Mouse (Mus musculus) heart, embryonic 12.5 days (tissue): Measurements from ENCODE around the gene Phf23. TPM values are rescaled to one million over a fixed set of nuclear protein-coding genes. Genes with fewer than 3 reads are reported as not detected.
A peak's percentile ranks its signal among the peaks of the same experiment; 100 is the strongest.
"Not testable (repeated sequence)": the region's sequence is repeated elsewhere in the genome, so short reads cannot be mapped to it uniquely, and the experiment has no call there.

ENCODE experiments used
- ATAC-seq: fragments of 200-750 bp; cut with Nextera tagmentation; 2 replicates; pipeline ENCODE4 v1.8.0; 2017; ENCODE audit warnings: moderate TSS enrichment, moderate library complexity; ENCODE audit not compliant: insufficient number of reproducible peaks, low FRiP score
- H3K27ac ChIP-seq: fragments of 300-500 bp; sonication (generic); 2 replicates; pipeline ENCODE4 v1.5.1; 2016; ENCODE audit warnings: mild to moderate bottlenecking, moderate library complexity; ENCODE audit not compliant: poor library complexity, severe bottlenecking
- H3K27me3 ChIP-seq: fragments of 300-500 bp; sonication (generic); replicated peaks from 2 replicates; pipeline ENCODE4 v1.6.1; 2016; ENCODE audit warnings: mild to moderate bottlenecking, moderate library complexity
- H3K36me3 ChIP-seq: fragments of 300-500 bp; sonication (generic); 2 replicates; pipeline ENCODE4 v1.6.1; 2016; ENCODE audit warnings: mild to moderate bottlenecking, moderate library complexity
- H3K4me1 ChIP-seq: fragments of 300-500 bp; sonication (generic); replicated peaks from 2 replicates; pipeline ENCODE4 v1.6.1; 2016; ENCODE audit warnings: mild to moderate bottlenecking
- H3K4me2 ChIP-seq: fragments of 300-500 bp; sonication (generic); 2 replicates; pipeline ENCODE4 v1.6.1; 2016; ENCODE audit warnings: mild to moderate bottlenecking, moderate library complexity
- H3K4me3 ChIP-seq: fragments of 300-500 bp; sonication (generic); 2 replicates; pipeline ENCODE4 v1.5.1; 2016; ENCODE audit warnings: mild to moderate bottlenecking
- H3K9ac ChIP-seq: fragments of 300-500 bp; sonication (generic); 2 replicates; pipeline ENCODE4 v1.6.1; 2016; ENCODE audit warnings: mild to moderate bottlenecking, moderate library complexity
- H3K9me3 ChIP-seq: fragments of 300-500 bp; sonication (generic); replicated peaks from 2 replicates; pipeline ENCODE4 v1.6.1; 2016; ENCODE audit warnings: mild to moderate bottlenecking, moderate library complexity
- WGBS: fragments of 180-500 bp; shearing (Covaris S2); methylation state at CpG from one replicate; pipeline ENCODE4 v1.1.7; 2016; 5-methylcytosine and 5-hydroxymethylcytosine counted together
- polyA plus RNA-seq: library from polyadenylated mRNA; unstranded; fragments of >200 nt; fragmentation: Nextera tagmentation; extraction: Ambion mirVana; gene quantifications from 2 replicates; pipeline ENCODE4 v1.2.1, GENCODE M21; 2016

The Phf23 gene
- polyA plus RNA-seq, 1 experiment from 2014 or later: 54.1 TPM

GRCm38 (mm10) chr11:70015677-70016076 is 20.1 kb downstream of the Phf23 start:
- Histone ChIP-seq H3K4me1 (peaks cover 46% of the 10 kb centered on the region), H3K9me3 (no peaks in the 10 kb centered on the region), H3K27me3 (no peaks in the 10 kb centered on the region), H3K27ac (no peak overlapping the region), H3K36me3 (peaks cover 33% of the 10 kb centered on the region), H3K4me3 (peak overlapping the region; percentile 68), H3K4me2 (no peak overlapping the region), H3K9ac (no peak overlapping the region)
- 60% methylated on average over 6 of the region's 6 CpGs for WGBS
- ATAC-seq: no peak

GRCm38 (mm10) chr11:70016177-70016576 is 20.6 kb downstream of the Phf23 start:
- not testable (repeated sequence) for H3K9ac ChIP-seq, H3K4me3 ChIP-seq, H3K27ac ChIP-seq, ATAC-seq, H3K4me2 ChIP-seq, H3K9me3 ChIP-seq, H3K27me3 ChIP-seq
- WGBS: 76% methylated on average over 2 of the region's 2 CpGs
- Histone ChIP-seq H3K4me1 (peaks cover 51% of the 10 kb centered on the region), H3K36me3 (peaks cover 28% of the 10 kb centered on the region)

DNA sequence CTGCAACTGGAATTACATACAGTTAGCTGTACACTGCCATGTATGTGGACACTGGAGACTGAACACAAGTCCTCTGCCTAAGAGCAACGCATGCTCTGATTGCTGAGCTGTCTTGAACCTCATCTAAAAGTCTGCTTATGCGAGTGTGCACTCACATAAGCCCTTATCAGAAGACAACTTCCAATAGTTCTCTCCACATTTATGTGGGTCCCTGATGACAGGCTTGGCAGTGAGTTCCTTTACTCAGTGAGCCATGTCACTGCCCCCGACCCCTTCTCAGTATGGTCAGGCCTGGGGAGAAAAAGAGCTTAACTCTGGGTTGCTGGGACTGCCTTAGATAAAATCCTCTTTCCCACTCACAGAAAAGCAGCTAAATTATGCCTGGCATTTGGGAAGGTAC is 21.1 kb downstream of the Phf23 start, which contains the start of gene Dlg4:
TSS of gene Dlg4 (plus strand) at position 274 of the 400 bp plus-strand sequence.
- ATAC-seq: no peak
- Histone ChIP-seq H3K4me3 (0 out of 2 replicates have a peak within 1 kb of the TSS, but pooled peaks have one; percentile 57), H3K36me3 (peaks cover 23% of the 10 kb centered on the region), H3K4me2 (peak within 1 kb of the TSS; percentile 85), H3K9me3 (no peaks in the 10 kb centered on the region), H3K27me3 (no peaks in the 10 kb centered on the region), H3K9ac (peak within 1 kb of the TSS; percentile 80; the same call in 1 of the 2 replicates), H3K4me1 (peaks cover 56% of the 10 kb centered on the region), H3K27ac (0 out of 2 replicates have a peak within 1 kb of the TSS, but pooled peaks have one; percentile 61)
- 65% methylated on average over 3 of the region's 3 CpGs for WGBS

- ATAC-seq: no peak
- Histone ChIP-seq H3K4me3 (no peak overlapping the region), H3K4me1 (peaks cover 57% of the 10 kb centered on the region), H3K9me3 (no peaks in the 10 kb centered on the region), H3K4me2 (peak overlapping the region; percentile 85), H3K9ac (0 out of 2 replicates have a peak overlapping the region, but pooled peaks have one; percentile 41), H3K36me3 (peaks cover 17% of the 10 kb centered on the region), H3K27me3 (no peaks in the 10 kb centered on the region), H3K27ac (no peak overlapping the region)
- WGBS: 40% methylated on average over 7 of the region's 7 CpGs
Observed at GRCm38 (mm10) chr11:70017199-70017767, 21.7 kb downstream of the Phf23 start.

DNA sequence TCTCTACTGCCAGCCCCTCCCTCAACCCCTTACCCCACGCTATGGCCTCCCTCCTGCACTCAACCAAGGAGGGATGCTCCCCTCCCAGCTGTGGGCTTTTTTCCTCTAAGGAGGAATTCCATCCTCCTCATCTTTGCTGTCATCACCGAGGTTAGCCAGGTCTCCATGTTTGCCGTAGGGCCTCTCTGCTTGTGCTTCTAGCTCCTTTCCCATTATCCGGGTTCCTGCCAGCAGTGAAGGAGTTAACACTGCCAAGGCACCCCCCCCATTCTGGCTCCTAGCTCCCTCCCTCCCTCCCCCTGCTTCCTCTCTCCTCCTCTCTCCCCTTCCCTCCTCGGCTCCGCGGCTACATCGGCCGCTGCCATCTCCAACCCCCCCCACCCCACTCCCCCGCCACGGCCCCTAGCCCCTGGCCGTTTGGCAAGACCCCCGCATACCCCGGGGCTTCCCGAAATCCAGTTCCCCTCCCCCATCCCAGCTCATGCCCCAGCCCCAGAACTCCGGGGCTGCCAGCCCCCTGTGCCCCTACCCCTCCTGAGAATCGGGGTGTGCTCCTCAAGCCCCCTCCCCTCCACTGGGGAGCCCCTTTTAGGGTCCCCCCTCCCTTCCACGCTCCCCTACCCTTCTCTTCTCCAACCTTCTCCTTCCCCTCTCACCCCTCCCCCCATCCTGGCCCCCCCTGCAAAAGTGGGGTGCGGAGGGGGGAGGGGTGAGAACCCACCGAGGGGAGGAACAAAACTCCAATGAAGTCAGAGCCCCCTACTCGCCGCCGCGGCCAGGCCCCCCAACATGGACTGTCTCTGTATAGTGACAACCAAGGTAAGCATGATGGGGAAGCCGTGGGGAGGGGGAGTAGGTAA is 22.8 kb downstream of the Phf23 start:
- H3K4me1 ChIP-seq: peaks cover 61% of the 10 kb centered on the region
- WGBS: 2% methylated on average over 25 of the region's 25 CpGs
- peaks cover 6% of the 10 kb centered on the region for H3K36me3 ChIP-seq
- peak overlapping the region; percentile 80 for H3K9ac ChIP-seq
- ATAC-seq: no peak
- H3K27me3 ChIP-seq: no peaks in the 10 kb centered on the region
- H3K4me2 ChIP-seq: peak overlapping the region; percentile 85
- H3K27ac ChIP-seq: peak overlapping the region; percentile 61
- H3K9me3 ChIP-seq: no peaks in the 10 kb centered on the region
- peak overlapping the region; percentile 57 for H3K4me3 ChIP-seq

DNA sequence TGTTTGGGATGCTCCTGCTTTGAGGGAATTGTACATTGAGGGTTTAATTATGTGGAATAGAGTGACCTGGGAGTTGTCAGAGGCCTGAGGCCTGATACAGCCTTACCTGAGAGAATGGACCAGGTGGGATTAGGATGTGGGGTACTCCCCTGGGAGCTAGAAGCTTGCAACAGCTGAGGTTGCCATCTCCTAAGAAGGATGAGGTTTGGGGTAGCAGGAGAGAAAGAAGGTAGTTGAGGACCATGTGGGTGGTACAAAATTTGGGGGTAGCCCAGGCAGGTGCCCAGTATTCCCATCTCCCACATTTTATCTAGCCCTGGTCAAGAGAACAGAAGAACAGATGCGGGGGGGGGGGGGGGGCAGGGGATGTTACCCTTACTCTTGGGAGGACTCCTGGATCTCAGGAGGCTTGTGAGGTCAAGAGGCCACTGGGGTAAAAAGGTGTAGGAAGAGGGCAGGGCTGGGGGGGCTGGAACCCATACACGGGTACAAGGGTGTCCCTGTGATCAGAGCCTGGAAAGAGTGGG is 24.0 kb downstream of the Phf23 start:
- peaks cover 66% of the 10 kb centered on the region for H3K4me1 ChIP-seq
- H3K9ac ChIP-seq: peak overlapping the region; percentile 34
- WGBS: 0% methylated on average over 2 of the region's 2 CpGs
- no peak for ATAC-seq
- peak overlapping the region; percentile 66 for H3K27ac ChIP-seq
- H3K4me2 ChIP-seq: peak overlapping the region; percentile 85
- H3K27me3 ChIP-seq: no peaks in the 10 kb centered on the region
- H3K9me3 ChIP-seq: no peaks in the 10 kb centered on the region
- H3K36me3 ChIP-seq: no peaks in the 10 kb centered on the region
- peak overlapping the region; percentile 57 for H3K4me3 ChIP-seq

DNA sequence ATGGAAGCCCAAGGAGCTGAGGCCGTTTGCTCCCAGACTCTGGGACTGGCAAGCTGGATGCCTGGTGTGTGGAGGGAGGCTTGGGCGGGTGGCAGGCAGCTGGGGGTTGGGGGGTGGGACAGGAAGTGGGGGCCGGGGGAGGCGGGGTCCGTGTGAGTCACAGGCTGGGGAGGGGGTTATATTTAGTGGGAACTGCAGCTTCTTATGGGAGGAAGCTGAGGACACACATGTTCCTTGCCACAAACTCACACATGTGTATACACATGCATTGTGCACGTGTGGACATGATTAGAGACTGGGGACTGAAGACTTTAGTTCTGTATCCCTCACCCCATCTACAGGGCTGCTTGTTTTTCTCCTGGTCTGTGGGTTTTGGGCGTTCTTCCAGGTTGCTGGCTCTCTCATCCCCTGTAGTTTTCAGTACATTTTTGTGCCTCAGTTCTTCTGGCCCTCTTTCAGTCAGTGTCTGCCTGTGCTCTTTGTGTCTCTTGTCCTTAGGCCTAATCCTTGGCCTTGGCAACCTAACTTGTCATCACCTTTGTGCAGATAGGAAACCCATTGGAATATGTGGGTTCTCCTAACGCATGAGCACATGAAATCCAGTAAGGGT is 24.6 kb downstream of the Phf23 start:
- peak overlapping the region; percentile 57 for H3K4me3 ChIP-seq
- peak overlapping the region; percentile 34 for H3K9ac ChIP-seq
- no peaks in the 10 kb centered on the region for H3K9me3 ChIP-seq
- no peaks in the 10 kb centered on the region for H3K36me3 ChIP-seq
- ATAC-seq: no peak
- 22% methylated on average over 8 of the region's 8 CpGs for WGBS
- peak overlapping the region; percentile 66 for H3K27ac ChIP-seq
- H3K27me3 ChIP-seq: no peaks in the 10 kb centered on the region
- H3K4me1 ChIP-seq: peaks cover 62% of the 10 kb centered on the region
- peak overlapping the region; percentile 85 for H3K4me2 ChIP-seq

- Histone ChIP-seq H3K9me3 (no peaks in the 10 kb centered on the region), H3K4me1 (peaks cover 67% of the 10 kb centered on the region), H3K27ac (peak overlapping the region; percentile 66), H3K27me3 (no peaks in the 10 kb centered on the region), H3K4me2 (peak overlapping the region; percentile 85), H3K9ac (peak overlapping the region; percentile 68), H3K36me3 (no peaks in the 10 kb centered on the region), H3K4me3 (peak overlapping the region; percentile 57)
- under 1% methylated on average over 8 of the region's 8 CpGs for WGBS
- ATAC-seq: peak; percentile 78
Observed at GRCm38 (mm10) chr11:70020731-70021263, 25.2 kb downstream of the Phf23 start.

DNA sequence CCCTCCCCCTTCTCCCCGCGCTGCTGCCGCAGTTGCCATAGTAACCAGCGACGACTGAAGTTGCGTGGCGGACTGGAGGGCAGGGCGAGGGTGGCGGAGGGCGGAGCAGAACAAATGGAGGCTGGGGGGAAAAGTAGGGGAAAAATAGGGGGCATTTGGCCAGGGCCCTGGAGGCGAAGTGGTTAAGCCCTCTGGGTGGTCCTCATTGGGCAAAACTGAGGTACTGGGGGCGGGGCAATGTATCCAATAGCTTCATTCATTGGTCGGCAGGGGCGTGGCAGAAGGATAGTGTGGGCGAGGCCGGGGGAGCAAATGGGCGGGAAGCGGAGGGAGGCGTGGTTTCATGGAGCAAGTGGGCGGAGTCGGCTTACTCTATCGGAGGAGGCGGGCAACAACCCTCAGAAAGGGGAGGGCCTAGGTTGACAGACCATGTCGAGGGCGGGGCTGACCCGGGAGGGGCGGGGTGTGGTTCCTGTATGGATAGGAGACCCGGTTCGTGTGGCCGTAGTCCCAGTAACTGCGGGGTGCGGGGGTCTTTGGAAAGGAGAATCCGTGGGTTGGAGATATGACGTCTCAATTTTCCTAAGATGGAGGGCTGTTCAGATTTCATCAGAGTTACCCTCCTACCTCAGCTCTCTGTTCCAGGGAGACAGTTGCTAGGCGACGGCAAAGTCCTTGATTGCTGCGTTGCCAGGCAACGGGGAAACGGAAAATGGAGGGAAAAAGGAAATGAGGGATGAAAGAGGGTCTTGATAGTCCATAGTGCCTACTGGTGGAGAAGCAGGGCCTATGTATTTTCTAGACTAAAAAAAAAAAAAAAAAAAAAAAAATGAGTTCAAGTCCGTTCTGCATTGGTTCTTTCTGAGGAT is 25.9 kb downstream of the Phf23 start:
- Histone ChIP-seq H3K4me1 (peaks cover 74% of the 10 kb centered on the region), H3K9me3 (no peaks in the 10 kb centered on the region), H3K4me3 (peak overlapping the region; percentile 57), H3K9ac (peak overlapping the region; percentile 68), H3K36me3 (no peaks in the 10 kb centered on the region), H3K4me2 (peak overlapping the region; percentile 85), H3K27ac (peak overlapping the region; percentile 66), H3K27me3 (no peaks in the 10 kb centered on the region)
- ATAC-seq: peak; percentile 85
- 3% methylated on average over 39 of the region's 40 CpGs for WGBS

DNA sequence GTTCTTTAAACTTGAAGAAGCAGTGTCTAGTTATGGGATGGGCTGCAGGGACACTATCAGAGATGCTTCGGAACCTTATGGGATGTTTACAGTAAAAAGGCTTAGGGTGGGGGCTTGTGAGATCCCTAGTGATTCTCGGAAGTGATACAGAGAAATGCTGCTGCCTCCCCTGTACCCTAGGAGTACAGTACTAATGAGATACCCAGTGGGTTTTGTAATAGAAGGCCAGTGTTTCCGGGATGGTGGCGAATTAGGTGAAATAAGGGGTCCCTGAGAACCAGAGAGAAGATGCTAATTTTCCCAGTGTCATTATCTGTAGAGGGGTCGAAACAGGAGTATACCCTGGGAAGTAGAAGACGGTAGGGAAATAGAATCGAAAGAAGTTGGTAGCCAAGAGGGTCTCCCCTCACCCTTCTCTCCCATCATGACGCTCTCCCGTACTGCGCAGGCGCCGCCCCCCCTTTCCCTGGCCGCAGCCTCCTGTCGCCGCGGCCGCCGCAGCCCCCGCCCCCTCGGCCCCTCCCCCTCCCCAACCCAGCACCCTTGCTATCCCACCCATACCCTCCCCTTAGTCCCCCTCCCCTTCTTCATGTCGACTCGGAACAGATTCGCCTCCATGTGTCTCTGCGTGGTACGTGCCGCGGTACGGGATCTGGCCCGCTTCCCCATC is 28.0 kb downstream of the Phf23 start:
- no peak for ATAC-seq
- H3K27me3 ChIP-seq: no peaks in the 10 kb centered on the region
- WGBS: 8% methylated on average over 20 of the region's 29 CpGs
- H3K4me3 ChIP-seq: peak overlapping the region; percentile 46
- peaks cover 80% of the 10 kb centered on the region for H3K4me1 ChIP-seq
- no peak overlapping the region for H3K27ac ChIP-seq
- H3K36me3 ChIP-seq: no peaks in the 10 kb centered on the region
- H3K9me3 ChIP-seq: no peaks in the 10 kb centered on the region
- H3K4me2 ChIP-seq: peak overlapping the region; percentile 75
- peak overlapping the region; percentile 64 for H3K9ac ChIP-seq
